Mouse (Mus musculus) ovary, postnatal 14 days (tissue): ENCODE data around the gene Celf2.
"Not testable (repeated sequence)": the region's sequence is repeated elsewhere in the genome, so short reads cannot be mapped to it uniquely, and the experiment has no call there.

Experiments used
- DNase-seq: peaks from one replicate; pipeline ENCODE4 v3.0.0; 2022; ENCODE audit warnings: low spot score

Gene Celf2

GRCm38 (mm10) chr2:7509463-7509862 lies at the start of gene Celf2:
Gene Celf2, minus strand, starts transcription at chr2:7509563.
- not testable (repeated sequence) for DNase-seq

GRCm38 (mm10) chr2:7555144-7555892 lies 46.0 kb upstream of the Celf2 start:
- no peak for DNase-seq

GRCm38 (mm10) chr2:7554601-7555000 lies 45.2 kb upstream of the Celf2 start:
- no peak for DNase-seq

GRCm38 (mm10) chr2:7552887-7553286 lies 43.5 kb upstream of the Celf2 start:
- DNase-seq: no peak

GRCm38 (mm10) chr2:7548886-7549285 lies 39.5 kb upstream of the Celf2 start:
- DNase-seq: no peak

GRCm38 (mm10) chr2:7534615-7535204 lies 25.3 kb upstream of the Celf2 start:
- DNase-seq: no peak

GRCm38 (mm10) chr2:7534195-7534594 lies 24.8 kb upstream of the Celf2 start:
- no peak for DNase-seq

- no peak for DNase-seq
These were observed 22.0 kb upstream of the Celf2 start for GRCm38 (mm10) chr2:7531185-7531960.

- no peak for DNase-seq
These were observed 21.3 kb upstream of the Celf2 start for GRCm38 (mm10) chr2:7530461-7531184.

- no peak for DNase-seq
These were observed 20.3 kb upstream of the Celf2 start for GRCm38 (mm10) chr2:7529637-7530036.

GRCm38 (mm10) chr2:7526696-7527095 lies 17.3 kb upstream of the Celf2 start:
- DNase-seq: no peak

GRCm38 (mm10) chr2:7519473-7519872 lies 10.1 kb upstream of the Celf2 start:
- DNase-seq: no peak

- DNase-seq: no peak
These were observed 15.9 kb downstream of the Celf2 start for GRCm38 (mm10) chr2:7493420-7493819.

GRCm38 (mm10) chr2:7484974-7485373 lies 24.4 kb downstream of the Celf2 start:
- no peak for DNase-seq

- no peak for DNase-seq
These were observed 27.3 kb downstream of the Celf2 start for GRCm38 (mm10) chr2:7482062-7482461.

- no peak for DNase-seq
These were observed 48.9 kb downstream of the Celf2 start for GRCm38 (mm10) chr2:7460329-7461056.

- no peak for DNase-seq
These were observed 70.6 kb downstream of the Celf2 start for GRCm38 (mm10) chr2:7438721-7439282.

GRCm38 (mm10) chr2:7426481-7426880 lies 82.9 kb downstream of the Celf2 start:
- DNase-seq: no peak

GRCm38 (mm10) chr2:7400530-7400929 lies 108.8 kb downstream of the Celf2 start:
- no peak for DNase-seq

GRCm38 (mm10) chr2:7395935-7396334 lies 113.4 kb downstream of the Celf2 start:
- no peak for DNase-seq

GRCm38 (mm10) chr2:7395473-7395872 lies 113.9 kb downstream of the Celf2 start:
- DNase-seq: no peak
